Mouse (Mus musculus): ENCODE measurements around the gene Nr1h2.

DNA sequence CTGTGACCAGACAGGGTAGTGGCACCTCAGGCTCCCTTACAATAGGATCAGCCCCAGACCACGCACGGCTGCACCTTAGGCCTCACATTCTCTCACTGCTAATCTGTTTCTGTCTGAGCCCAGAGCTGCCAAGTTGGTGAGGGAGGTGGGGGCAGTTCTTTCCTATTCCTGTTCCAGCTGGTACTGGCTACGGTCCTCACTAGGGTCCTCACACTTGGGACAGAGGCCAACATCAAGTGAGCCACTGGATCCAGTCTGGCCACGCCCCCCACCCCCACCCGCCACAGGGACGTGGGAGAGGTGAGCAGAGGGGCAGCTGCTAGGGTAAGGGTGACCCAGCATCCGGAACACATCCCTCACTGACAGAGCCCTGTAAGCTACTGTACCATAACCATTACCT lies 16.7 kb downstream of the Nr1h2 start:
- TF ChIP-seq CTCF (IDR thresholded peaks at IDR 0.05; ENCODE audit: low read depth, low read length), result no peak
- no peak for TF ChIP-seq POLR2A (IDR thresholded peaks at IDR 0.05; ENCODE audit: insufficient read depth, low read length)

All from ES-Bruce4 (cell line).